Mouse (Mus musculus) erythroid progenitor cell, adult 5-6 weeks (primary cell): ENCODE results near the gene Trp63. TPM values are rescaled to one million over a fixed set of nuclear protein-coding genes. Genes with fewer than 3 reads are reported as not detected.
"Not testable (repeated sequence)": the region's sequence is repeated elsewhere in the genome, so short reads cannot be mapped to it uniquely, and the experiment has no call there.

Experiments
- ATAC-seq: replicated peaks from 2 replicates; pipeline ENCODE4 v1.8.0; 2016; ENCODE audit warnings: moderate number of reproducible peaks, mild to moderate bottlenecking, moderate TSS enrichment, inconsistent platforms; ENCODE audit not compliant: poor library complexity, low FRiP score, severe bottlenecking
- total RNA-seq, 2 experiments: library from RNA; stranded (forward) in 1 of 2; stranded (reverse) in 1 of 2; fragments of 150-400 nt in 1 of 2; fragments of 186-747, 209-891 nt in 1 of 2; gene quantifications; 2 replicates each; pipeline versions ENCODE4 v1.2.3 to v1.2.4; 2015 to 2017; ENCODE audit warnings: low replicate concordance in 2 of 2

Trp63 gene
- total RNA-seq (2015; ENCODE audit: low replicate concordance): not detected in 2 replicates
- total RNA-seq (2017; ENCODE audit: low replicate concordance): not detected in 2 replicates

DNA sequence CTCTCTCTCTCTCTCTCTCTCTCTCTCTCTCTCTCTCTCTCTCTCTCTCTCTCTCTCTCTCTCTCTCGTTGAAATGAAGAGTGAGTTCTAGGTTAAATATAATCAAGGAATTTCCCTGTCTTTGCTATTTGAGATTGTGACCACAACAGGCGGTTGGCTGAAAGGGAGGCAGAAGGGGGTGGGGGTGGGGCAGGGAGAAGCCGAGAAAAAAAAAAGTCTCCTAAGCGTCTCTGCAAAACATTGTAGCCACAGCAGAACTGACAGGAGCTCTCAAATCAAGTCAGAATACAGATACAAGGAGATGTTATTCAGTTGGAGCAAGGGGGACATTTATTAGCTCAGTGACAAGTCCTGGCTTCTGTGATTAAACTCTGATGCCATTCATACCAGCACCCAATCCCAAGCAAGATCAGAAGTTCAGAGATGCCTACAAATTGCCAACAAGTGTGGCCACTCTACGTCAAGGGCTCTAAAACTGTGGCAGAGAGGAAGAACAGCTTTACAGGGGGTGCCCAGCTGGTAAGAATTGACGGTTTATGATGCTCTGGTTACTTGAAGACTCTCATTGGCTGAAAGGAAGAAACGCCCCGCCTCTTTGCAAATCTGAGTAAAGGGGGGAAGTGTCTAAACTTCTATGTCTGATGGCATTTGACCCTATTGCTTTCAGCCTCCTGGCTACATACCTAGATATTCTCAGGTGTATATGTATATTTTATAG lies at the start of gene Trp63:
TSS of gene Trp63 (plus strand) at position 233 of the 718 bp plus-strand sequence.
- ATAC-seq: no peak

DNA sequence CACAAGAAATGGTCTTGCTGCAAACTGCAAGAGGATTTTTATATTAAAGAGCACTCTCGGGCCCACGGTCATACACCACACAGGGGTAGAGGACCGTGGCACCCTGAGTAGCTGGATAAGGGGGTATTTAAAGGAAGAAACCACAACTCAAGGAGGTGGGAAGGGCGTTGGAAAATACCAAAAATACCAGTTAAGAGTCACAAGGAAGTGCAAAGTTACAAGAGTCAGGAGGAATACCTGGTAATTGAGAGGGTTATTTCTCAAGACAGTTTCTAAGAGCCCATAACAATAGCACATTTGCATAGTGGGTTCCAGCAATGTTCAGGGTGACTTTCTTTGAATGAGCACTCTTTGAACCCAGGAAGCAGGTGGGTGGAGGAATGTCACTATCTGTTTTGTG lies 38.8 kb upstream of the Trp63 start:
- ATAC-seq: not testable (repeated sequence)

DNA sequence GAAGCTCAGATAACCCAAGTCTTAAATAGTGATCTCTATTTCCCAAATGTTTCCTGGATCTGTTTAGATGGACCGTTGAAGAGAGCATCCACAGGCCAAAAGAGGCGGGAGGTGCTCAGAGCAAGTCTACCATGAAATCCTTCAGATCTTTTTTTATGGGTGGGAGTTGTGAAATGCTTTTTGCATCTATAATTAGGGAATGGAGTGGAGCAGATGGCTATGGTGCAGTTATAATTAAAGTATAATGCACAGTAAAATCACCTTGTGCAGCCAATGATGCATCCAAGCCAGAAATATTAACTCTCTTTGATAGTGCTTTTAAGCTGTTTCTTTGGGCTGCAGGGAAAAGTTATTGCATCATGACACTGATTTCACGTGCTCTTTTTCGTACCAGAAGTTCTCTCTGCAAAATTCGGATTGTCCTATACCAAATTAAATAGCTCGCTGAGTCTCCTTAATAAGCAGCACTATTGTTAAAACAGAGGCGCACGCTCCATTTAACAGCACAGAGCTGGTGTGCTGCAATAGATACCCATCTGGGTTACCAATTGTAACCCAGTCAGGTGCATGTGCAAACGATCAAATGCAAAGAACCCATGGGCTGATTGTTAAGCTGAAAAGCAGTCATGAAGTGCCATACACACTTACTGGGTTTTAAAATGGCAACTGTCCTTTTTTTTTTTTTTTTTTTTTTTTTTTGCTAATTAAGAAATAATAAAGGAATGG lies 22.9 kb upstream of the Trp63 start:
- ATAC-seq: no peak

DNA sequence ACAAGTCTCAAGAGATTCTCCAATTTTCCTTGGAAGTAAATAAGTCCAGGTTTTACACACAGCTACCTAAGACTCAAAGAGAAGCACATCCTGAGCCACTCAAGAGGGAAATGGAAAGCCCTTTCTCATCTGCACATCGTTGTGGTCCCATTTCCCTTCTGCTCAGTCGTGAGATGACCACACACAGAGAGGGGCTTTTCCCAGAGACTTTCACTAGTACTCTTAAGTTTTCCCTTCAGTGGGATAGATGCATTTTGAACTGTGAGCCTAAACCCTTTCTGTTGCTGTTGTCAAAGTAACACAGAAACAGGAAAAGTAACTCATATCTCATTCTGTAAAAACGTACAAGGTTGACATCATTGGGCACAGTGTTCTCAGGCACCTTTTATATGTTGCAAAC lies 20.4 kb upstream of the Trp63 start:
- ATAC-seq: no peak

DNA sequence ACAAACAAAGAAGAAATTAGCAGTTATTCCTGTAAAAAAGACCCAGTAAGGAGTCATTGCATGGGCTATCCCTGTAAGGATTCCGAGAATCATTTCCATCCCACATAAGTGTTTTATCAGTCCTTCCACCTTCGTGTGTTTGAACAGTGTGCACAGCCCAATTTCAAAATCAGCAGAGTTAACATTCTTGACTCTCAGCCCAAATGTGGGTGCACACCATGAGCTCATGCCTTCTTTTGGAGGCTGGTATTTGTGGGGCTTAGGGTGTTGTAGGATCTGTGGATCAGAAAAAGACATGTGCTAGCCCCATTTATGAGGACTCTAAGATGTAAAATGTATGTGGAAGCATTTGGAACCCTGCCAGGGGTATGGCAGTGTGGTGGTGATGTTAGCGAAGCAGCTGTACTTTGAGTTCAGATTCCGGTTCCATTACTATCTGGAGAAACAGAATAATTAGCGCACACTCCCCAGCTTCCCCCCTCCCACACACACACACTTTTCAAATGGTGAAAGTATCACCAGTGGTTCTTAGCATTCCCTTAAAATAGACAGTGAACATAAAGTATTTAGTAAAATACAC lies 9.6 kb upstream of the Trp63 start:
- ATAC-seq: no peak

DNA sequence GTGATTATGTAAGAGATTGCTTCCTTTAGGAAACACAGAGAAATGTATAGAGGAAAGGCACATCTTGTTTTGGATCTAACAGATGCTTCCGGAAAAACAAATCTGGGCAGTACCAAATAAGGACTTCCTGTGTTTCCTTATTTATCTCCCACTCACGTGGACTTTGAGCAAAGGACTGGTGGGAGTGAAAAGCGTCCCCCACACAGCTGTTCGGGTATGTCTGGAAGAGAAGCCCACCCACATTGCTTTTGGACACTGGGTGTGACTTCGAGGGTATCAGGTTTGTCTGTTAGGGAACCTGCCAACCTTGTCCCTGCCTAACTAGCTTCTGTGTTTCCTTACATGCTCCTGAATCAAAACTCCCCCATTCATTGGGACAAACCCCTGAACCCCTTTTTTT lies 3.2 kb upstream of the Trp63 start:
- no peak for ATAC-seq

DNA sequence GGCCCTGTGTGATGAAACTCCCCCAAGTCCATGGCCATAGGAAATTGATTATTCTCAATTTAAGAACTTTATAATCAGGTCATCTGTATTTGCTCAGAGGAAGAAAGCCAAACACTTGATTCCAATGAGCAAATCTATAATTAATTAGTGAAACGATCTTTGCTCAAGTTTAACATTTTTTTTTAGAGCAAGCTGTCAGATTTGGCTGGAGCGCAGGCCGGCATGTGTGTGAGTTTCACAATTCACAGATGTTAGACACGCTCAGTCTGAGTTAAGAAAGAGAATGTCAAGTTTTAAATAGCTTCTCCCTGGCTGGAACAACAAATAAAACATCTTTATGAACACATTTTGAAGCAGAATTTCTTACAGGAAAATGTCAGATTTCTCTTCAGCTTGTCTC lies 1.0 kb upstream of the Trp63 start:
- no peak for ATAC-seq

DNA sequence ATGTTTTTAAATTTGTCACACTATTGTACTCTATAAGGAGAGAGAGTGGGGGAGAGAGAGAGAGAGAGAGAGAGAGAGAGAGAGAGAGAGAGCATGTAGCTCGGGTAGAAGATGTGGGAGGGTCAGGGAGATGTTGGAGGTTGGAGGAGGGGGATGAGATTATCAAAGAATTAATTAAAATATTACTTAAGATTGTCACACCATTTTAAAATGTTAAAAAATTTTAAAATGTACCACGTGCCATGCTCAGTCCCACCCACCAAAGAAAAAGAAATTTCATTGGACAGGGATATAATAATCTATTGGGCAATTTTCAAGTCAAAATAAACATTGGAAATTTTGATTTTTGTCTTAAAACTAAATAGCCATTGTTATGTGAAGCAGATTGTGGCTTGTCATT lies 1.0 kb downstream of the Trp63 start:
- no peak for ATAC-seq

DNA sequence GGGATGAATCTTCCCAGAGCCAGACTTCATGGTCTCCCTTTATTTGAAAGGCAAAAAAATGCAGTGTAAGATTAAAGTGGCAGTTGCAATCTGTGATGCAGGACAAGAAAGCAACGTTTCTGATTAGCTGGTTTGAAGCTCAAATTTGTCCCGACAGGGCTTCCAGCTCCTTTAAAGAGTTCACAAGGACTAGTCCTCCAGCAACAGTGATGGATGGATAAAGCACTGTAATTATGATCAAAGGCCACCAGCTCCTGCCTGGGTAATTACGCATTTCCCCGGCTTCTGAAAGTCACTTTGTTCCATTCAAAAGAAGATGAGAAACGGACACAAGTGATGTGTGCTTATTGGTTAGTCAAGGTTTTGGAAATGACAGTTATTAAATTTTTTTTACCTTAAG lies 7.0 kb downstream of the Trp63 start:
- no peak for ATAC-seq

DNA sequence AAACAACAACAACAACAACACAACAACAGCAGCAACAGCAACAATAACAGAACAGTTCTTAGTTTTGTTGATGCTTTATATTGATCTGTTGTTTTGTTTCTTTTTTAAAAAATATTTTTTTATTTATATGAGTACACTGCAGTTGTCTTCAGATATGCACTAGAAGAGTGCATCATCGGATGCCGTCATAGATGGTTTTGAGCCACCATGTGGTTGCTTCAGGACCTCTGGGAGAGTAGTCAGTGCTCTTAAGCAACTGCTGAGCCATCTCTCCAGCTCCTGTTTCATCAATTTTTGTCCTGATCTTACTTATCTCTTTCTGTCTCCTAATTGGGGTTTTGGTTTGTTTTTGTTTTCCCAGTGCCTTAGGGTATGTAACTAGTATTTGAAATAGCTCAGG lies 17.7 kb downstream of the Trp63 start:
- ATAC-seq: no peak

DNA sequence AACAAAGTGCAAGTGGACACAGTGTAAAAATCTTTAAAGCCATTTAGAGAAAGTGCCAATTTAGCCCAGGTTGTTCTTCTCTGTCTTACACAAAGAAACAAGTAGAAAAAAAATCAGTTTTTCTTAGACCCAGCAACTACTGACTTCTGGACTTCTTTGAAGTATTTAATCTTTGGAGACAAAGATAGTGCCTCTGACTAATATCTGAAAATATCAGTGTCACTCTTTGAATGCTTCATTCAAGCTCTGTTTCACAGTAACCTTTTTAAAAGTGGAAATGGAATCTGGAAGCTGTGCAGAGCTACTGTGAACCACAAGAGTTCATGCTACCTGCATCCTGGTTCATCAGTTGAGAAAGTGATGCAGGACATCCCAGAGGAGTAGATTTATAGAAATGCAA lies 22.7 kb downstream of the Trp63 start:
- no peak for ATAC-seq

DNA sequence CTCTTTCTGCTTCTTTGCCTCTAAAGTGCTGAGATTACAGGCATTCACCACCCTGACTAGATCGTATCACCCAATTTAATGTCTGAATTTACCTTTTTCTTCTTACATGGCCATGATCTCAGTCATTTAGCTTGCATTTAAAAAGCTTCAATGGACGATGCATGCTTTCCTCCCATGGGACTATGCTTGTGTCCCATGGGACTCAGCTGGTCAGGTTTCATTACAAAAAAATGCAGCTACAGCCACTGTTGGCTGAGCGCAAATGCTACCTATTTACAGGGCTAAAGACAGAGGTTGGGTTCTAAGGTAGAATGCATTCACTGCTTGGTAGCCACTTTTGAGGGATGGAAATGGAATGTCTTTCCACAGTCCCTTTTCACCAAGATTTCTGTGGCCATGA lies 32.2 kb downstream of the Trp63 start:
- ATAC-seq: no peak

DNA sequence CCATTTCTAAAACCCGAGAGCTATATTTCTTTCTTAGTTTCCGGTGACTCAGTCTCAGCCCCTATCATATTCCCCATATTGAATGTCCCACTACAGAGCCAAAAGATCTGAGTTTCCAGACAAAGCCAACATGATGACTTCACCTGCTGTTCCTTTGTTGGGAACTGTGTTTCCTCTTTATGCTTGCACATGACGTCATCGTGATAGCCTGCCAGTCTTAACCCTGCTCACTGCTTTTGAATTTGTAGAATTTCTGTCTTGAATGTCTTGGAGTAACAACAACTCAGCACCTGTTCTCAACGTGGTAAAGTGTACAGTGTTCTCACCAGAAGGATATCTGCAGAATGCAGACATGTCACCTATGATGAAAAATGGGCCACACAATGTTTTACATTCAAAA lies 39.6 kb downstream of the Trp63 start:
- no peak for ATAC-seq

DNA sequence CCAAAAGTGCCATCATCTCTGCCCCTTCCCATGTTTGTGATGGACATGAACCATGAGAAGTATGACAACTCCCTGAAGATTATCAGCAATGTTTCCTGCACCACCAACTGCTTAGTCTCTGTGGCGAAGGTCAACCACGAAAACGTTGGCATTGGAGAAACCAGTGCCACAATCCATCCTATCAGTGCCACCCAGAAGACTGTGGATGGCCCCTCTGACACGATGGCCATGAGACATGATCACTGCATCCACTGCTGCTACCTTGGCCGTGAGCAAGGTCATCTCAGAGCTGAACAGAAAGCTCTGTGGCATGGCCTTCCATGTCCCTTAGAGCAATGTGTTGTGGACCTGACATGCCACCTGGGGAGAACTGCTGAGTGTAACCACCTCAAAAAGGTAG lies 43.4 kb downstream of the Trp63 start:
- ATAC-seq: no peak

DNA sequence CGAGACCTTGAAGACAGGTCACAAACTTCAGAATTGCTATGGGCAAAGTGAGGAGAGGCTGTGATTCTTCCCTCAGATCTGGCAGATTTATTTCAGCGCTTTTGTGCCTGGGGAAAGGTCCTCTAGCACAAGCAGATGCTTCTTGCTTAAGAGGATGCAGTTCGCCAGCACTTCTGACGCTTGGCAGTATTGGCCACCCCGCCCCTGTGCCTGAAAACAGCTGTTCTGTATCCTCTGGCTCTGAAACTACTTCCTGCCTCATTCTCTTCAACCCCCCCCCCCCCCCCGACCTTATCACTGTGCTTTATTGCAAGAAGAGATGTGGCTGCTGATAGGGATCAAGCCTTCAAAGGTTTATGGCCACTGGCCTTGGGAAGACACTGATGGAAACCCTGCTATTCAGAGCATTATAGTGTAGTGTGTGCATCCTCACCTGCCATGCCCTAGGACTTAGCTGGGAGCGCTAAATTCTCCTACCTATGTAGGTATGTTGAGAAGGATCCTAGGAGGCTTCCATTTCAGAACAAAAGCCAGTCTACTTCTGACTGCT lies 44.5 kb downstream of the Trp63 start:
- no peak for ATAC-seq

DNA sequence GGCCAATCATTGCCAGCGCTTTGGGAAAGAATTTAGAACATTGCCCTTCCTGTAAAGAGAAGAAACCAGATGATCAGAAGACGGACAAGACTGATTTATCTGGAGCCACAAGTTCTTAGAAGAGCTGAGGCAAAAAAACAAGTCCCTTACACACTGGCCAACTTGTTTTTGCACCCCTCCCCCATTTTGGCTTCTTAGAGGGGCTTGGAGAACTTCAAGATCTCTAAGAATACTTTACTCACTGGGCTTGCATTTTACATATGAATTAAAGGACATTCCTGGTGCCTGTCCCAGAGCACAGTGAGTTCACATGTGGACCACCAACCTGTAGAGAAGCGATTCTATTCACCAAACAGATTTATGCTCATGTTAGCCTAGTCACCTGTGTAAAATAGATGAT lies 53.3 kb downstream of the Trp63 start:
- ATAC-seq: no peak

DNA sequence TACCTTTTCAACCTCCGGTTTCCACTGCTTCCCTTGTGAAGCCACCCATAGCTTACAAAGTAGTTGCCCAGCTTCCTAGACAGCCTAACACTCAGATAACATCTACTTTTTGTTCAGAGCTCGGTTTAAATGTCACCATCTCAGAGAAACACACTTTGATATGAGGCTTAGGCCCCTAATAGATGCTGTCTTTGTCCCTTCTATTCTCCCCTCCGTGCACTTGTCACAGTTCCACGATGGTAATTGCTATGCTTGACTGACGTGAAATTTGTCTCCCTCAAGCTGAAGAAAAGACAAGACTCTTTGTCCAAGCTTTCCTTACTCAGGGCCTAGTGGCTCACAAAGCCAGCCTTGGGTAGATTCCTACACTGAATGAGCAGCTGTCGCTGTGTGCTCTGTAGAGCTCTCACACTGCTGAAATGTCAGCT lies 54.1 kb downstream of the Trp63 start:
- no peak for ATAC-seq

DNA sequence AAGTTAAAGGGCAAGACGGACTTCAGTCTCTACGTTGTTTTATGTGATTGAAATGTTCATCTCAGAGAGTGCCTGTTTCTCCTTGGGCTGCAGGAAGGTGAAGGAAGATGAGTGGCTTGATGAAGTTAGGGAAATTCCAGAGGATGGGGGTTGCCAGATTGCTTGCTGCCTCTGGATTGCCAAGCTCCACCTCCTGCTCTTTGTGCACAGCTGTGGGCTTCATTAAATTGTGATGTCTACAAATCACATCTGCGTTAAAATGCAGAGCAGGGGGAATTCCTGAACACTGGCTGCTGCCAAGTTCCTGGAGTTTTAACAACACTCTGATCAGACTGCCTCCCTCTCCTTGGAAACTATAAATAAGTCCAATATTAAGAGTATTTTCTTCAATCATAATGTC lies 63.2 kb downstream of the Trp63 start:
- ATAC-seq: no peak

DNA sequence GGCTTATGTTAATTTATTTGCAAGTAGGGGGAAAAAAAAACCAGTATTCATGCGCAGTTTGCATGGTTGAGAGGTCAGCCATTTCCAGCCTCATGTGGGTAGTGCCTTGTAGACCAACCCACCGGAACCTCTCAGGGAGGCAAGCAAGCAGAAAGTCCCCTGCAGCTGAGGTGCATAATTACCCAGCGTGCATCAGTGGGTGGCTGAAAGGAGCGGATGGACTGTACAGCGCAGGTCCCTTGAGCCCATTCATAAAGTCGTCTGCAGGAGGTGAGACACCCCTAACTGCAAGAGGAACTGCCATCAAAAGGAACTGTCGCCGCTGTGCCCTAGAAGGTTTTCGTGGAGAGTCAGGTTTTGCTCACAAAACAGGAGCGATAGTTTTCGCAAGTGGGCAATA lies 68.3 kb downstream of the Trp63 start:
- no peak for ATAC-seq

DNA sequence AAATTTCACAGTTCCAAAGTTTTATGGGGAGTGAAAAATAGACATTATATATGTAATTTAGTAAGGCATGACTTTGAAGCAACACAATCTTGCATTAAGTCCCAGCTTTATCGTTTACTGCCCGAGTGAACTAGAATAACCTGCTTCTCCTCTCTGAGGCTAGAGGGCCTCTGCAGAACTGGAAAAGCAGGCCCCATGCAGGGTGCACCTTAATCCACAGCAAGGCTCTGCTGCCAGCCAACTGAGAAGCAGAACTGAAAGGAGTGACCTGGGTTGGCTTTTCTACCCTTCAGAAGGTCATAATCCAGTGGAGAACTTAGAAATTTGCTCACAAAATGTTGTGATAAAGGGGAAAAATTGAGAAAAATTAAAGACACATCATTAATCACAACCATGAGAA lies 74.5 kb downstream of the Trp63 start:
- no peak for ATAC-seq

DNA sequence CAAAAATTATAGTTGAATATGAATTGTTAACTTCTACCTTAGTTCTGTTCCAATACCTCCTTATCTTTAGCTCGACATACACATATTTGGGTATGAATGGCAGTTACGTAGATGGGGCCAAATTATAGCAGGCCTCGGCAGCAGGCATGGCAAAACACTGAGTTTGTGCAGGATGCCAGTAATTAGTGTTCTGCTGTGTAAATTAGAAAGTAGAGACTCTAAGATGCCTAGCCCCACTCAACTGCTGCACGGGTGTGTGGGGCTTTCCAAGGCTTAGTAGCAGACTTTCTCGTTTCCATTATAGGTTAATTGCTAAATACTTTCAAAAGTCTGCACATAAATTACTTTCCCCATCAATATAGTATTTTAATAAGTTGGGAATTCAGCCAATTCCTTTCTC lies 82.0 kb downstream of the Trp63 start:
- no peak for ATAC-seq
